Mouse (Mus musculus) heart, embryonic 11.5 days (tissue): ENCODE data around the gene Bdh1. TPM values are rescaled to one million over a fixed set of nuclear protein-coding genes. Genes with fewer than 3 reads are reported as not detected.

Source experiments
- ATAC-seq: fragments of 200-750 bp; cut with Nextera tagmentation; replicated peaks from 2 replicates; pipeline ENCODE4 v1.8.0; 2017; ENCODE audit warnings: moderate library complexity; ENCODE audit not compliant: insufficient number of reproducible peaks, low FRiP score, low TSS enrichment
- H3K27ac ChIP-seq: fragments of 300-500 bp; sonication (generic); 2 replicates; pipeline ENCODE4 v1.5.1; 2014; ENCODE audit warnings: mild to moderate bottlenecking, low read depth, low read length
- H3K27me3 ChIP-seq: fragments of 300-500 bp; sonication (generic); 2 replicates; pipeline ENCODE4 v1.6.1; 2014; ENCODE audit warnings: mild to moderate bottlenecking, low read length, mixed read lengths; ENCODE audit not compliant: control insufficient read depth, insufficient read depth
- H3K36me3 ChIP-seq: fragments of 300-500 bp; sonication (generic); 2 replicates; pipeline ENCODE4 v1.6.1; 2014; ENCODE audit warnings: mild to moderate bottlenecking, low read length, moderate library complexity, mixed read lengths; ENCODE audit not compliant: control insufficient read depth, insufficient read depth
- H3K4me1 ChIP-seq: fragments of 300-500 bp; sonication (generic); 2 replicates; pipeline ENCODE4 v1.6.1; 2014; ENCODE audit warnings: low read length; ENCODE audit not compliant: control insufficient read depth, insufficient read depth
- H3K4me2 ChIP-seq: fragments of 300-500 bp; sonication (generic); 2 replicates; pipeline ENCODE4 v1.6.1; 2014; ENCODE audit warnings: mild to moderate bottlenecking, moderate library complexity
- H3K4me3 ChIP-seq: fragments of 300-500 bp; sonication (generic); 2 replicates; pipeline ENCODE4 v1.5.1; 2014; ENCODE audit warnings: low read depth, low read length
- H3K9ac ChIP-seq: fragments of 300-500 bp; sonication (generic); 2 replicates; pipeline ENCODE4 v1.6.1; 2014; ENCODE audit warnings: mild to moderate bottlenecking, low read depth, low read length, moderate library complexity
- H3K9me3 ChIP-seq: fragments of 300-500 bp; sonication (generic); replicated peaks from 2 replicates; pipeline ENCODE4 v1.6.1; 2016; ENCODE audit warnings: low read length; ENCODE audit not compliant: control insufficient read depth
- whole genome bisulfite sequencing: fragments of 180-500 bp; shearing (Covaris S2); extraction: QIAGEN DNeasy Blood & Tissue Kit; methylation state at CpG from one replicate; pipeline ENCODE4 v1.1.7; 2014; ENCODE audit not compliant: insufficient replicate concordance; 5-methylcytosine and 5-hydroxymethylcytosine counted together
- polyA plus RNA-seq: library from polyadenylated mRNA; unstranded; fragments of >200 nt; fragmentation: Nextera tagmentation; extraction: Ambion mirVana; gene quantifications from 2 replicates; pipeline ENCODE4 v1.2.1, GENCODE M21; 2014

Bdh1 gene
- polyA plus RNA-seq, 1 experiment from 2014 or later, result 19.3 TPM

- Histone ChIP-seq H3K4me1 (no peaks in the 10 kb centered on the region), H3K4me2 (no peak overlapping the region), H3K4me3 (no peak overlapping the region), H3K27ac (no peak overlapping the region), H3K27me3 (no peaks in the 10 kb centered on the region), H3K9me3 (peaks cover 3% of the 10 kb centered on the region; the same call in 1 of the 2 replicates), H3K36me3 (no peaks in the 10 kb centered on the region), H3K9ac (no peak overlapping the region)
- 46% methylated on average over 7 of the region's 7 CpGs for WGBS
- no peak for ATAC-seq
These were observed 55.0 kb downstream of the Bdh1 start for GRCm38 (mm10) chr16:31476872-31477603.

DNA sequence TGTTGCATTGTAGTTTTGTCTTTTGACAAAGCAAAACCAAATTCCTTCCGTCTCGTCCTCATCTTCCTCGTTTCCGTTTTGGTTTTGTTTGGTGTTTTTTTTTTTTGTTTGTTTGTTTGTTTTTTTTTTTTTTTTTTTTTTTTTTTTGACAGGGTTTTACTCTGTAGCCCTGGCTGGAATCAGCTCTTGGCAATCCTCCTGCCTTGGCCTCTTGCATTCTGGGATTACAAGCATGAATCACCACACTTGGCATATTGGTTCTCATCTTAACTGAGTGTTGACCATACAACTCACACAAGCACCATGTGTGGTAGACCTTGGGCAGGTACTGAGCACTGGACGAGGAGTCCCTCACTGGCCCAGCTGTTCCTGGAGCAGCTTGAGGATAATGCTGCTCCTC, 63.3 kb downstream of the Bdh1 start:
- WGBS, result 84% methylated on average over 5 of the region's 5 CpGs

GRCm38 (mm10) chr16:31487266-31487665, 65.2 kb downstream of the Bdh1 start:
- Histone ChIP-seq H3K9me3 (no peaks in the 10 kb centered on the region), H3K4me1 (peaks cover 4% of the 10 kb centered on the region; the same call in 1 of the 2 replicates), H3K27me3 (no peaks in the 10 kb centered on the region), H3K36me3 (no peaks in the 10 kb centered on the region), H3K9ac (no peak overlapping the region), H3K27ac (no peak overlapping the region), H3K4me3 (no peak overlapping the region), H3K4me2 (no peak overlapping the region)
- WGBS, result 73% methylated on average over 3 of the region's 3 CpGs
- ATAC-seq, result no peak

More for the DNA sequence above, 63.3 kb downstream of the Bdh1 start:
- no peak overlapping the region for H3K4me3 ChIP-seq
- no peak for ATAC-seq
- H3K27ac ChIP-seq, result no peak overlapping the region
- no peak overlapping the region for H3K9ac ChIP-seq
- H3K4me2 ChIP-seq, result no peak overlapping the region
- H3K4me1 ChIP-seq, result peaks cover 4% of the 10 kb centered on the region; the same call in 1 of the 2 replicates
- H3K36me3 ChIP-seq, result no peaks in the 10 kb centered on the region
- no peaks in the 10 kb centered on the region for H3K27me3 ChIP-seq
- no peaks in the 10 kb centered on the region for H3K9me3 ChIP-seq

DNA sequence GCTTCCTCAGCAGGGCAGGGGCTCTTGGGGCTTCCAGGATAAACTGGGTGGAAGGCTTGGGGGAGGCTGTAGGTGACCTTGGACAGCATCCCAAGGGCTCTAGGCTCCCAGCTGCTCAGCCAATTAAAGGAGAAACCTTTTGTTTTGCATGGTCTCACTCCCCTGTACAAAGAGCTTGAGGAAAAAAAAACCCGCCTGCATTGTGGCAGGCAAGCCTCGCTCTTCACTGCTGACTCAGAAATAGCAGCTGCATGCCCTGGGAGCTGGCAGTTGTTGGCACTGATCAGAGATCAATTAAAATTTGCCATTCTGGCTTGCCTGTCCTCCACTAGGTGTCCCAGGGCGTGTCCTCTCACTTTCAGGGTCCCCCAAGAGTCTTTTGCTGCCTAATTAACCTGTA, 67.0 kb downstream of the Bdh1 start:
- Histone ChIP-seq H3K4me1 (peaks cover 18% of the 10 kb centered on the region), H3K4me3 (no peak overlapping the region), H3K27ac (no peak overlapping the region), H3K27me3 (no peaks in the 10 kb centered on the region), H3K4me2 (no peak overlapping the region), H3K9me3 (no peaks in the 10 kb centered on the region), H3K36me3 (no peaks in the 10 kb centered on the region), H3K9ac (no peak overlapping the region)
- 28% methylated on average over 3 of the region's 3 CpGs for WGBS
- no peak for ATAC-seq

DNA sequence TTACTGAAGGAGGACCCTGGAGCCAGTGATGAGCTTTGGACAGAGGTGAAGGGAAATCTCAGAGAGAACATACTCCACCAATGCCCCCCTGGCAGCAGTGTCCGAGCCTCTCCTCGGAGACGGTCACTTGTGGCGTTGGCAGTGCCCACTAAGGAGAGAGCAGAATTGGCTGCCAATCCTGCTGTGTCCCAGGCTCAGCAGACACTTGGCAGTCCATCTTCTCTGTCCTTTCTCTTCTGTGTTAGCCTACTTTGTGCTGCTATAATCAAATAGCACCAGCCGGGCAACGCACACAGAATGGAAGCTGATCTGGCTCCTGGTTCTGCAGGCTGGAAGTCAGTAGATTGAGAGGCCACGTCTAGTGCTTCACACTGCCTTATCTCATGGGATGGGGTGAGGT, 68.9 kb downstream of the Bdh1 start:
- no peak overlapping the region for H3K4me3 ChIP-seq
- no peak overlapping the region for H3K27ac ChIP-seq
- no peaks in the 10 kb centered on the region for H3K36me3 ChIP-seq
- WGBS, result 81% methylated on average over 7 of the region's 7 CpGs
- H3K4me2 ChIP-seq, result no peak overlapping the region
- peaks cover 20% of the 10 kb centered on the region for H3K4me1 ChIP-seq
- H3K9ac ChIP-seq, result no peak overlapping the region
- H3K27me3 ChIP-seq, result no peaks in the 10 kb centered on the region
- no peaks in the 10 kb centered on the region for H3K9me3 ChIP-seq
- ATAC-seq, result no peak

- H3K27me3 ChIP-seq, result no peaks in the 10 kb centered on the region
- H3K27ac ChIP-seq, result no peak overlapping the region
- no peak for ATAC-seq
- H3K4me3 ChIP-seq, result no peak overlapping the region
- no peak overlapping the region for H3K4me2 ChIP-seq
- WGBS, result 38% methylated on average over 12 of the region's 12 CpGs
- H3K9ac ChIP-seq, result no peak overlapping the region
- H3K36me3 ChIP-seq, result no peaks in the 10 kb centered on the region
- peaks cover 20% of the 10 kb centered on the region for H3K4me1 ChIP-seq
- no peaks in the 10 kb centered on the region for H3K9me3 ChIP-seq
These were observed 71.0 kb downstream of the Bdh1 start for GRCm38 (mm10) chr16:31492921-31493549.

GRCm38 (mm10) chr16:31493550-31493965, 71.5 kb downstream of the Bdh1 start:
- Histone ChIP-seq H3K36me3 (no peaks in the 10 kb centered on the region), H3K9me3 (no peaks in the 10 kb centered on the region), H3K27ac (no peak overlapping the region), H3K4me1 (peaks cover 20% of the 10 kb centered on the region), H3K9ac (no peak overlapping the region), H3K4me2 (no peak overlapping the region), H3K27me3 (no peaks in the 10 kb centered on the region), H3K4me3 (no peak overlapping the region)
- ATAC-seq, result no peak
- WGBS, result 41% methylated on average over 6 of the region's 6 CpGs

- WGBS, result 58% methylated on average over 6 of the region's 6 CpGs
- Histone ChIP-seq H3K27me3 (no peaks in the 10 kb centered on the region), H3K9ac (no peak overlapping the region), H3K4me3 (no peak overlapping the region), H3K4me1 (peaks cover 19% of the 10 kb centered on the region), H3K27ac (no peak overlapping the region), H3K36me3 (no peaks in the 10 kb centered on the region), H3K9me3 (no peaks in the 10 kb centered on the region), H3K4me2 (no peak overlapping the region)
- ATAC-seq, result no peak
These were observed 71.9 kb downstream of the Bdh1 start for GRCm38 (mm10) chr16:31493991-31494390.

DNA sequence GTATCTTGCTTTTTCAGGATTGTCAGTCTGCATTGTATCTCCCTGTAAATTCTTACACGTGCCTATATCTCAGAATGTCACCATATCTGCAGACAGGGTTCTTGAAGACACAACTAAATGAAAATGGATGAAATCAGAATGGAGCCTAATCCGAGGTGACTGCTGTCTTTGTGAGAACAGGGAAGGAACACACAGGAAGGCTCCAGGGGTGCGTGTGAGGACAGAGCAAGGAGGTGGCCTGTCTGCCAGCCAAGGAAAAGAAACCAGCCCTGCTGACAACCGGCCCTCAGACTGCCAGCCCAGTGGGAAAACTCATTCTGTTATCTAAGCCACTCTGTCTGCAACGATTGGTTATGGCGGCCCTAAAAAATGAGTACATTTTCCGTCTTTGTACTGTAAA, 73.3 kb downstream of the Bdh1 start:
- Histone ChIP-seq H3K27me3 (no peaks in the 10 kb centered on the region), H3K4me2 (no peak overlapping the region), H3K36me3 (no peaks in the 10 kb centered on the region), H3K4me3 (no peak overlapping the region), H3K9ac (no peak overlapping the region), H3K27ac (no peak overlapping the region), H3K9me3 (no peaks in the 10 kb centered on the region), H3K4me1 (peaks cover 18% of the 10 kb centered on the region)
- ATAC-seq, result no peak
- 18% methylated on average over 7 of the region's 7 CpGs for WGBS
